Mouse (Mus musculus) erythroblast, embryonic 14.5 days (primary cell): ENCODE results near the gene Usp39. TPM values are rescaled to one million over a fixed set of nuclear protein-coding genes. Genes with fewer than 3 reads are reported as not detected.

Experiments
- H3K27me3 ChIP-seq: 2 replicates; pipeline ENCODE4 v1.6.1; 2012; ENCODE audit warnings: inconsistent platforms; ENCODE audit not compliant: control insufficient read depth
- H3K36me3 ChIP-seq: 2 replicates; pipeline ENCODE4 v1.6.1; 2012; ENCODE audit warnings: mild to moderate bottlenecking, inconsistent platforms; ENCODE audit not compliant: control insufficient read depth
- H3K4me1 ChIP-seq: 2 replicates; pipeline ENCODE4 v1.6.1; 2012; ENCODE audit warnings: inconsistent platforms; ENCODE audit not compliant: control insufficient read depth
- H3K4me3 ChIP-seq: replicated peaks from 2 replicates; pipeline ENCODE3; 2012; ENCODE audit warnings: moderate library complexity, mild to moderate bottlenecking, inconsistent platforms
- H3K9me3 ChIP-seq: 2 replicates; pipeline ENCODE4 v1.6.1; 2012; ENCODE audit warnings: low read length, inconsistent platforms, mixed read lengths; ENCODE audit not compliant: control insufficient read depth
- GATA1 ChIP-seq: IDR thresholded peaks from 2 replicates; pipeline ENCODE4 v1.6.1; 2012; ENCODE audit warnings: low read length, inconsistent platforms, mixed read lengths
- TAL1 ChIP-seq: IDR thresholded peaks from 3 replicates; pipeline ENCODE4 v1.6.1; 2012; ENCODE audit warnings: low read length, inconsistent platforms, mixed read lengths
- polyA plus RNA-seq: library from polyadenylated mRNA; stranded (reverse); fragments of >175 nt; gene quantifications from 2 replicates; pipeline ENCODE4 v1.2.3, GENCODE M21; 2012

The Usp39 gene
- polyA plus RNA-seq, 1 experiment, result 3.5 TPM

DNA sequence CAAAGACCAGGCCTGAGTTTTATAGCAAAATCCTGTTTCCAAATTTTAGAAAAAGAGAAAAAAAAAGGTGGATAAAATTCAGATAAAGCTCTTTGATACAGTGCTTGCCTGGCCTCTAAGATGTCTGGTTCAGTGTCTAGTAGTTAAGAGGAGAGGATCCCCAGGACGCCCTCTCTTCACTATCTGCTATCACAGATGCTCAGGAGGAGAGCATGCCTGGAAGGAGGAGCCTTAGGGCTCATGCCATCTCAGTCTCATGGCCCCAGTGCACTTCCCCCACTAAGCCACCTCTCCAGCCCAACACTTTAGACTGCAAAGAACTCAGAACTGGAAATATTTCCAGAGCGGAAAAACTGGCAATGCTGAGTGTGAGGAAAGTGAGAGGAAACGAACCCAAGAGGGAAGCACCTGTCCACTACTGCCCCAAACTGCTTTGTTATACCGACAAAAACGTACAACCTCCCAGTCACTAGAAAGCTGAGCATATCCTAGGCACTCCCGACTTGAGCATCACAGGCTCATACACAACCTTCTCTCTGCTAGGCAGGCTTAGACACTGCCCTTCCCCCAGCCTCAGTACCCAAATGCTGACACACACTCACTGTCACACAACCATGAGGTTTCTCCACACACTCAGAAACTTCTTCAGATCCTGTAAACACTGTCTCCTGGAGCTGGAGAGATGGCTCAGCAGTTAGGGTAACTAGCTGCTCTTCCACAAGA lies 21.0 kb downstream of the Usp39 start:
- Histone ChIP-seq H3K4me1 (peaks cover 38% of the 10 kb centered on the region), H3K9me3 (no peaks in the 10 kb centered on the region), H3K36me3 (peaks cover 99% of the 10 kb centered on the region), H3K27me3 (no peaks in the 10 kb centered on the region), H3K4me3 (no peak overlapping the region)
- peak; percentile 36; the same call in 1 of the 2 replicates for TF ChIP-seq GATA1
- peak; percentile 55 for TF ChIP-seq TAL1

DNA sequence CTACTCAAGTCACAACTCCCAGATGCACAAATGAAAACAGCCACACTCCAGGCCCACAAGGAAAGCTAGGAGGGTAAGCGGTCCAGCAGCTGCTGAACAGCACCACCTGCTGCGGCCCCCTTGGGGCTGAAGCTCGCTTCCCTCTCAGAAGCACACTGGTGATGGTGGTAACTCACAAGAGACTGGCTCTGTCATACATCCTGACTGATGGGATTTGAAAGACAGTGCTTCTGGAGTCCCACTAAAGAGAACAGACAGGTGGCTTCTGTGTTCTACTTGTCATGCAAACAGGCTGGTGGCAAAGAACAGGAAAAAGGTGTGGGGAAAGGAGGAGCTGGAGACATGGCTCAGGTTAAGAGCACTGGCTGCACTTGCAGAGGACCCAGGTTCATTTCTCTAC lies 22.0 kb downstream of the Usp39 start:
- Histone ChIP-seq H3K4me1 (peaks cover 38% of the 10 kb centered on the region), H3K36me3 (peaks cover 99% of the 10 kb centered on the region), H3K9me3 (no peaks in the 10 kb centered on the region), H3K27me3 (no peaks in the 10 kb centered on the region), H3K4me3 (no peak overlapping the region)
- TF ChIP-seq GATA1, result no peak
- no peak for TF ChIP-seq TAL1

DNA sequence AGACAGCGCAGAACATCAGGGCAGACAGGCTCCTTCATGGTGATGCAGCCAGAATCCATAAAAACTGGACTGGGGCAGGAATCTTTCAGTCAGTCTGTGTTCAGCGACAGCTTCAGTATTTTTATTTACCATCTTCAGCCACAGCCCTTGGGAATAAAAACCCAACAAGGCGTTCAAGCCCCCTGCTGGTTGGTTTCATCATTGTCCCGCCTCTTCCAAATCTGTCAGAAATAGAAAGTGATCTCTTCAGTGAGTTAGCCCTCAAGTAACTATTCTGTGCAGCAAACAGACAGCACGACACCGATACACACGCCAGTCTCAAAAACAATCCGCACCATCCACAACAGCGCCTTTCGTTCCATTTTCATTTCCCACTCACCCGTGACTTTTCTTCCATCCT lies 26.0 kb downstream of the Usp39 start:
- Histone ChIP-seq H3K9me3 (no peaks in the 10 kb centered on the region), H3K4me3 (no peak overlapping the region), H3K4me1 (peaks cover 21% of the 10 kb centered on the region), H3K36me3 (peaks cover 97% of the 10 kb centered on the region), H3K27me3 (no peaks in the 10 kb centered on the region)
- no peak for TF ChIP-seq GATA1
- TF ChIP-seq TAL1, result no peak

DNA sequence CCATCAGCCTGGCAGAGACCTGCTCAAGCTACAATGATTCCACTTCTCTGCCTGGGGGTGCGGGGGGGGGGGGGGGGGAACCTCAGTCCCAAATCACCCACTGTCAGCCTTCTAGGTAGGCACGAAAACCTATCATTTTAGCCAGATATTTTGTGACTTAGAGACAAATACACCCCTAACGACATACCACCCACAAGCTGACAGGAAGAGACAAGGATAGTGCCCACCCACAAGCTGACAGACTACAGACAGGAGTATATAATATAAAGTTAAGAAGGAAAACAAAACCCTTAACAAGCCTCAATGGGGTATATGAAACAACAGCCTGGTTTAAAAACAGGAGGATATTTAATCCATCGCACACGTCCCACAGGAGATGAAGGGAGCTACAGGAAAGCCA lies 26.5 kb downstream of the Usp39 start:
- Histone ChIP-seq H3K4me3 (no peak overlapping the region), H3K27me3 (no peaks in the 10 kb centered on the region), H3K4me1 (peaks cover 15% of the 10 kb centered on the region), H3K9me3 (no peaks in the 10 kb centered on the region), H3K36me3 (peaks cover 97% of the 10 kb centered on the region)
- no peak for TF ChIP-seq TAL1
- no peak for TF ChIP-seq GATA1

DNA sequence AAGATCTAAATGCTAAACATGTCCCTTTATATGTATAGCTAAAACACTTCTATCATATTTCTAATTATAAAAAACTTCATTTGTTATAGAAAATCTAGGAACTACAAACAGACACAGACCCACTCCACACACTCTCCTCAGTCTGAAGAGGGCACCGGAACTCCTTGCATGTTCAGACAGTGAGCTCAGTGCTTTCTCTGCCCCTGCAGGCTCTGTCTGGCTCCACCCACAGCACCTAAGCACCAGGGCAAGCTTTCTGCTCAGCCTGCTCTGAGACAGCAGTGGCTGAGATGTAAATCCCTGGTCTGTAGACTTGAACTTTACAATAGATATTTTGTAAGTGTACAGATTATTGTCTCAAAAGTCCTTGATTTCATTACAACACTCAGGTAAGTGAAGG lies 28.9 kb downstream of the Usp39 start:
- no peak overlapping the region for H3K4me3 ChIP-seq
- H3K4me1 ChIP-seq, result peaks cover 4% of the 10 kb centered on the region
- no peak for TF ChIP-seq TAL1
- TF ChIP-seq GATA1, result no peak
- H3K9me3 ChIP-seq, result no peaks in the 10 kb centered on the region
- peaks cover 89% of the 10 kb centered on the region for H3K36me3 ChIP-seq
- no peaks in the 10 kb centered on the region for H3K27me3 ChIP-seq

DNA sequence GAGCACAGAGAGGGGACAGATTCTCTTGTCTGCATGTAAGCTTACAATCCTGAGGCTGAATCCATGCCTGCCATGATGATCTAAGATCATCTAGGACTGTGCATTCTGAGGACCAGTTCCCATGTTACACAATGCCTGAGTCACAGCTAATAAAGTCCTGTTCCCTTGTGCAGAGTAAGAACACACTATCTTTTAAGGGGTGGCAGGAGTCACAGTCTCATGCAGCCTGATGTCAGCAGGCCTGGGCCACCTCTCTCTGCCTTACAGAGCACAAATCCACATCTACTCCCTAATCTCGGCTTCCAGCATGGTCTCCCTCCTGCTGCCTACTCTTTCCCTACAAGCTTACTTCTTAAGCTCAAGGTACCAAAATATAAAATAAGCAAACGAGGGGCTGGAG lies 29.6 kb downstream of the Usp39 start:
- H3K9me3 ChIP-seq, result no peaks in the 10 kb centered on the region
- peaks cover 82% of the 10 kb centered on the region for H3K36me3 ChIP-seq
- TF ChIP-seq TAL1 (no peak), GATA1 (no peak)
- peaks cover 3% of the 10 kb centered on the region for H3K4me1 ChIP-seq
- H3K4me3 ChIP-seq, result no peak overlapping the region
- H3K27me3 ChIP-seq, result no peaks in the 10 kb centered on the region

DNA sequence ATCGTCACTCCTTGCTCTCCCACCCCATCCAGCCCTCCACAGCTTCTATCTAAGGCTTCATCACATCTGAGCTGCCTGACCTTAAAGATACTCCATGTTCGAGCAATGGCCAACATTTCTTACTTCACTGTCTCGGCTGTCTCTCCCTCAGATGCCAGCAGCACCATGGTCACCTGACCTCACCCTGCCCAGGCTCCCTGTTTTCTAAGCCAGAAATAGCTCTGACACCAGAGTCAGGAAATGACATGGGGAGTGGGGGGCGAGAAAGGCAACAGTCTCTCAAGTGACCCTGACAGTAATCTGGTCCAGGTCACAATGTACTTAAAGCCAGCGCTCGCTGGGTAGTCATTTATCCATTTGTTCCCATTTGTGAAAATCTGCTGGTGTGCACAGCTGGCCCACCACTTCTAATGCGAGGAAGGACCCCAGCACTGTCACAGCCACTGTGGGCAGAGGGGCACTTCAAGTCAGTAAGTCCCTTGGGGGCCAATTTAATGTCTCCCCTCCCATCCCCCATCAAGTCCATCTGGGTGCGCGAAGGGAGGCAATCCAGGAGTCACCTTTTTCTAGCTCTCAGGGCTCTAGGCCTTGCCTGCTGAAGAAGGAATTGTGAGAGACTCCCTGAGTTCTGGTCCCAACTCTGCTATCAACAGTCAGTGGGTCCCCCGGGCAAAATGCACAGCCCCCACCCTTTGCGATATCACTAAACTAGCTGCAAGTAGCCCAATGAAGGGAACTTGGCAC lies 31.7 kb downstream of the Usp39 start:
- Histone ChIP-seq H3K36me3 (peaks cover 61% of the 10 kb centered on the region), H3K4me3 (no peak overlapping the region), H3K4me1 (peaks cover 5% of the 10 kb centered on the region), H3K9me3 (no peaks in the 10 kb centered on the region), H3K27me3 (no peaks in the 10 kb centered on the region; the same call in 1 of the 2 replicates)
- TF ChIP-seq TAL1, result no peak
- TF ChIP-seq GATA1, result no peak

DNA sequence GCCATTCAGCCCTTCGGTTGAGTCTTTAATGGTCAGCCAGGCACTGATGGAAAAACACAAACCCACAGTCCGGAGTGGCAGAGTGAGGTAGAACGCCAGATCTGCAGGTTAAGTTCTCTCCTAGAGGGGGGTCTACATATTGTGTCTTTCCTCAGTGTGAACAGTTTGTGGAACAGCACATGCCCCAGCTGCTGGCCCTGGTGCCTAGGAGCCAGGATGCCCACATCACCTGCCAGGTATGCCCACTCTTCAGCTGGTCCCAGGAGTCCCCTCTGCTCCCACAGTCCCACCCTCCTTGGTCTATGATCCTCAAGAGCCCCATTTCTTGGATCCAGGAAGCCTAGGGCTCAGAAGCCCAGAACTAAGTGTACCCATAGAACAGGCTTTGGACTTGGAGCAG lies 32.8 kb downstream of the Usp39 start:
- Histone ChIP-seq H3K36me3 (peaks cover 50% of the 10 kb centered on the region), H3K4me3 (no peak overlapping the region), H3K27me3 (no peaks in the 10 kb centered on the region; the same call in 1 of the 2 replicates), H3K9me3 (no peaks in the 10 kb centered on the region), H3K4me1 (peaks cover 3% of the 10 kb centered on the region)
- TF ChIP-seq GATA1, result no peak
- no peak for TF ChIP-seq TAL1

DNA sequence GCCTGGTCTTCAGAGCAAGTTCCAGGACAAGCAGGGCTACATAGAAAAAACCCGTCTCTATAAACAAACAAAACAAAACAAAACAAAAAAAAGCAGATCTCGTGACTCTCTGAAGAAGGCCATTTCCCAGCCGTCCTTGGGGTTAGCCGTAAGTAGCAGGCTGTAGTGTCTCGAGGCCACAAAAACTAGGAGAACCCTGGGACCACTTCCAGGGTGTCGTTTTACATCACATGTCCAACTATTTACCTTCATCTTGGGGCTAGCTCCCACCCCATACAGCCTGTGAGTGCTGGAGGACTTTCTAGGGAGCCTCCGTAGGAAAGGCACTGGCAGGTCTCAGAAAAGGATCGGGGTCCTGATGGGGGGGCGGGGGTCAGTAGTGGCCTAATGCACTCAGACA lies 41.5 kb downstream of the Usp39 start:
- TF ChIP-seq GATA1 (no peak), TAL1 (no peak)
- Histone ChIP-seq H3K4me1 (no peaks in the 10 kb centered on the region; the same call in 1 of the 2 replicates), H3K9me3 (no peaks in the 10 kb centered on the region), H3K36me3 (no peaks in the 10 kb centered on the region), H3K27me3 (no peaks in the 10 kb centered on the region), H3K4me3 (no peak overlapping the region)
